Mouse (Mus musculus) cerebellum, postnatal 14 days (tissue): ENCODE data around the gene Tacr1.
"Not testable (repeated sequence)": the region's sequence is repeated elsewhere in the genome, so short reads cannot be mapped to it uniquely, and the experiment has no call there.

ENCODE experiments used
- DNase-seq, 2 experiments: peaks; one replicate each; pipeline ENCODE4 v3.0.0; 2021; ENCODE audit warnings: mixed read lengths in 2 of 2

The Tacr1 gene

GRCm38 (mm10) chr6:82401595-82402451 is at the start of gene Tacr1:
Gene Tacr1, plus strand, starts transcription at chr6:82402334.
- DNase-seq: peak; percentile 78 to 86

DNA sequence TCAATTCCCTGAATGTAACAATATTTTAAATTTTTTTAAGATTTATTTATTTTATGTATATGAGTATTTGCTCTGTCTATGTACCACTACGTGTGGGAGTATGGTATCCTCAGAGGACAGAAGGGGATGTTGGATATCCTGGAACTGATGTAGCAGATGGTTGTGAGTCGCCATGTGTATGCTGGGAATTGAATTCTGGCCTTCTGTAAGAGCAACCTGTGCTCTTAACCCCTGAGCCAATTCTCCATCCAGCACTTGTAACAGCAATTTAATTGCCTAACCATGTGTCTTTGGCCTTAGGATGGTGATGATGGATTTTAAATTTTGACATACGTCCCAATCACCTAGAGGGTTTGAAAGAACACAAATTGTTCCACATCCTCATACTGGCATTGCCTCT is 26.0 kb upstream of the Tacr1 start:
- DNase-seq: no peak

GRCm38 (mm10) chr6:82383556-82383955 is 18.6 kb upstream of the Tacr1 start:
- DNase-seq: no peak

DNA sequence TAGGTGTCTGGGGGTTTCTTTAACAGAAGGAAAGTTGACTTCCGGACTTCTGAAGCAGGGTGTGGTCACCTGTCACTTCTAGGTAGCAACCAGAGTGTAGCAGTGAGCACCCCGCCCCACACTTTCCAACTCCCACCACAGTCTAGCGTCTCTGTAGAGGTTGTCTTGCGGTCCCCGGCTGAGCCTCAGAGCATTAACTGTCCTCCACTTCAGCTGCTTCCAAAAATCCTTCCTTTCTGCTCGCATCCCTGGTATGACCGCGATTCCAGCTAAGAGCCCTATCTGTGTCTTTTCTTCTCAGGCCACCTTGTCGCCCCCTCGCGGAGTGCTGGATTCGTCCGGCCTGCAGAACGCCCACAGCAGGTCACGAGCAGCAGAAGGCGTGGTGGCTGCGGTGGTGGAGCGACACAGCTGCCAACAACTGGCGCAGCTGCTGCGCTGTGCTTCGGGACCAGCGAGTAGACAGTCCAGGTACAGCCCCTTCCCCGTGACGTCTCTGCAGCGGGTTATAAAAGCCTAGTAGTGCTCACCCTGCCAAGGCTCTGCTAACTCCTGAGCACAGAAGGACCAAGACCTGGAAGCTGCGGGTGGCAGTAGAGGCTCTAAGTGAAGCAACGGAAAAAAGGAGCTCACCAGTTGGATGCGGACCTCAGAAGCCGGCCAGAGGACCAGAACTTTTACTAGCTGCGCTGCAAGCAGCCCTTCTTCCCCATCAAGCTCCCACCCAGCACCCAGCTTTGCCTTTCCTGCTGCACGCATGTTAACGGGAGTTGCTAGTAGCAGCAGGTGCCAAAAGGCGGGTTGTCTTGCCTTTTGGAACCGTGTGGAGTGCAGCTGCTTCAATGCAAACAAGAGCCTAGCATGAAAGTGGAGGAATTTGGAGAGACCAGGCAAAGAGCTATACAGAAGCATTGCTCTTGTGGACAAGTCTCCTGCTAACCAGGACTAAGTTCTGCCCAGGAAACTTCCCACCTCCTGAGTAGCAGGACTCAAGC is 664 bp downstream of the Tacr1 start:
- peak; percentile 67 to 68 for DNase-seq

DNA sequence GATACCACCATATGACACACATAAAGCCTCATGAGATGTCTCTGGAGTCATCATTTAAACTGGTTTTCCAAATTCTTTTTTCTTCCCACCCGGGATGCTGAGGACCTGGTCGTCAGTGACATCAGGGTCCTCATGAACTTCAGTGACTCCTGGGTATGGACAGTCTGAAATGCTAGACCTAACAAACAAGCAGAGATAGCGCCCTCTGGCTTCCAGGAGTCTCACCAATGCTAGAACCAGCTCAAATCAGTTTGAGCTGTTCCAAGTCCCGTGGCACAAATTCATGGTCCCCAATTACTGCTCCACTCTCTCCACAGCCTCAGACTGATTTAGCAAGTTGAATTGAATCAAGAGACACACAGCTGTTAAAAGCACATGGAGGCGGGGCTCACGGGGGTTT is 16.2 kb downstream of the Tacr1 start:
- DNase-seq: peak in 1 of 2 experiments; percentile 18

DNA sequence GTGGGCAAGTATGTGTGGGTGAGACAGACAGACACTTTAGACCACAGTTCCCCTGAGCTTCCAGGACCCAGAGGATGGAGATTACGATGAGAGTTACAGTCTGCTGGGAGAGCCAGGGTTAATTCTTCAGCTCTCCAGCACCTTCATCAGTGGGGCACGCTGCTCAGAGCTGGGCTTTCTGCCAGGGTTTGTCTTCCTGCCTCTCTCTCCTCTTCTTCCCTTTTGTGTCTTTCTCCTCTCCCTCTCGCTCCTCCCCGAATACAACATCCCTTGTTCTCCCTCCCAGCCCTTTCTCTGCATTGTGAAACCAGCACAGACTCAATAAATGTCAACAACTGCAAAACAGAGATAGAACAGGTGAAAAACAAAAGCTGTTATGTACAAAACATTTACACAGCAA is 18.1 kb downstream of the Tacr1 start:
- DNase-seq: peak in 1 of 2 experiments; percentile 9

DNA sequence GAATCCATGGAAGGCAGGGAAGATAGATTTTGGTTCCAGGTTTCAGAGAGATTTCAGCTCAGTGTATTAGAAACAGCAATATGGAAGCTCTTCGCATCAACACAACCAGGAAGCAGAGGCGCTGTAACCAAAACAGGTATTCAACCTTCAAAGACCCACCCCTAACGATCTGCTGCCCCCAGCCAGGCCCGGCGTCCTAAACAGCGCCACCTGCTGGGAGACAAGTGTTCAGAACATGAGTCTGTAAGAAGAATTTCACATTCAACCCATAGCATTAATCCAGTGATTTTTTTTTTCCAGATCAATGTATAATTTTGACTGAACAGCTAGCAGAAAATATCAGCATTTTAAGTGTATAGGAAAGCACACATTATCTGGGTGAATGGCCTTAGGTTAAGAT is 26.8 kb downstream of the Tacr1 start:
- no peak for DNase-seq

DNA sequence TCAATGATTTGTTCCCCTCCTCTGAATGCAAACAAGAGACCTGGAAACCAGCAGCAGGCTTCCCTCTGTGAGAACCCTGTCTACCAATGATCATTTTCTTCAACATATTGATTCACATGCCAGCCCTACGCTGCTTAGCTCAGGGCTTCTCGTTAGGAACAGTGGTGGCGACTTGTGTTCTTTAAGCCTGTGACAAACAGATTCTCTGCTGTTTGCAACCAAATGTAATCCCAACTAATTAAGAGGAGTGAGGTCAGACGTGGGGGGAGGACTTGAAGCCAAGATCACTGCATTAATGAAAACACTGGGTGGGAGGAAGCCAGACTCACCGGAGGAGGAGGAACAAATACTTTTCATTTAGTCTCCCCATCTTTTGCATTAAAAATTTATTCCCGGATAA is 27.6 kb downstream of the Tacr1 start:
- no peak for DNase-seq

DNA sequence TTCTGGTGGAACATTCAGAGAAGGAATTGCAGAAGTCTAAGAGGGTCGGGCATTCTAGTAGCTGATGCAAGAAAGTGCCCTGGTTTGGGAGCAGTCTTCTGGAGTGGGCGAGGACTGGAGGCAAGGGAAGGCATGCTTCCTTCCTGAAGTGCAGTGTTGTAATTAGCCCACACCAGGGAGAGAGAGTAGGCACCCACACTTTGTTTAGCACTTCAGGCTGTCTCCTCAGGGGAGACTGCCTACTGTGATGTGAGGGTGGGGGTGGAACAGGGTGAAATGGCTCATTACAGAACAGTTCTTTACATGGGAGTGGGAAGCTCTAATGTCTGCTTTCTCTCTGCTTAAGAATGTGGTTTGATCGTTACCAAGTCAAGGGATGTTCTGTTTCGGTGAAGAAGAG is 35.0 kb downstream of the Tacr1 start:
- no peak for DNase-seq

DNA sequence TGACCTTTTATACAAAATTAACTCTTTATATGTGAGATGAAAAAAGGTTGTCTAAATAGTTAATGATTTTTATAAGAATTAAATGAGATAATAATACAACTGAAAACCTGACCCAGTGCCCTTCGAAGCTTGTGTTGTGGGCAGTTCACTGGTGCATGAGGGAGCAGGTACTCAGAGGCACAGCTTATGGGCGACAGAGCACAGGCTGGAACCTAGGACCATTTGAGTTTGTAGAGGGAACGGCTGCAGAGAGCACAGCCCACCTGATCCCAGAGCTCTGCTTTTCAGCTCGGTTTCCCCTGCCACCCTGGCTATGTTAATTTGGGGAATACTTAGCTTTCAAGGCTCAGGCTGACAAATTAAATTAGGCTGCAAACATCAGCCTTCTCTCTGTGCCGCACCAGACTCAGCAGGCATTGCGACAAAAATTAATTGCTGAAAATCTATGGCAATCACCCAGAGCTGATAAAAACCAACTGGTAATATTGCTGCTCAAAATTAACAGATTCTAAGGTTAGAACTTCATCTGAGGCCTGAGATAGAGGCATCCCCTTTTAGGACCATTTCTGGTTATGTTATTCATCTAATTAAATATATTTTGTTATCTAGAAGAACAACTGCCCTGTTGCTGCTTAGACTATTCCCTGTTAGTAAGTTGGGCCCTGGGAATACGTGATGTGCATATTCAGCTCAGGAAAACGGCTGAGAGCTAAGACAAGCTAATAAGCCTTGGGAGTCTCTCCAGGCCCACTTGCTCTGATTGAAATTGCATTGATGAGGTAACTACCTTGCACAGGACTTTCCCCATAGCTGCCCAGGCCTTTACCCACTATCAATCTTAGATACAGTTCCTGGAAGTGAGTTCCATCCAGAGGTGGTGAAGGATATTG is 50.3 kb downstream of the Tacr1 start:
- not testable (repeated sequence) for DNase-seq

DNA sequence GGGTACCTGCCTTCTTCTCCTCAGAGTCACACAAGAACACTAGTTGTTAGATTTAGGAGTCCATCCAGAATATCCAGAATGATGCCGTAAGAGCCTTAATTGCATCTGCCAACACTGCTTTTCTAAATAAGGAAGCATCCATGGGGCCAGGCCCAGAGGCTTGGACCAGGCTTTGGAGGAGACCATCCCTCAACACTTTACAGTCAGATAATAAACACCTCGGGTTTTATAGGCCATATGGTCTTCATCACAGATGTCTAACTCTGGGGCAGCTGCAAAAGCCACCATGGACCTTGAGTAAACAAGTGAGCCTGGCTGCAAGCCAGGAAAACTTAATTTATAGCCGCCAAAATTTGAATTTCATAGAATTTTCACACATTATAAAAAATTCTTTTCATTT is 53.1 kb downstream of the Tacr1 start:
- no peak for DNase-seq

- no peak for DNase-seq
Observed at GRCm38 (mm10) chr6:82457163-82457763, 55.1 kb downstream of the Tacr1 start.

DNA sequence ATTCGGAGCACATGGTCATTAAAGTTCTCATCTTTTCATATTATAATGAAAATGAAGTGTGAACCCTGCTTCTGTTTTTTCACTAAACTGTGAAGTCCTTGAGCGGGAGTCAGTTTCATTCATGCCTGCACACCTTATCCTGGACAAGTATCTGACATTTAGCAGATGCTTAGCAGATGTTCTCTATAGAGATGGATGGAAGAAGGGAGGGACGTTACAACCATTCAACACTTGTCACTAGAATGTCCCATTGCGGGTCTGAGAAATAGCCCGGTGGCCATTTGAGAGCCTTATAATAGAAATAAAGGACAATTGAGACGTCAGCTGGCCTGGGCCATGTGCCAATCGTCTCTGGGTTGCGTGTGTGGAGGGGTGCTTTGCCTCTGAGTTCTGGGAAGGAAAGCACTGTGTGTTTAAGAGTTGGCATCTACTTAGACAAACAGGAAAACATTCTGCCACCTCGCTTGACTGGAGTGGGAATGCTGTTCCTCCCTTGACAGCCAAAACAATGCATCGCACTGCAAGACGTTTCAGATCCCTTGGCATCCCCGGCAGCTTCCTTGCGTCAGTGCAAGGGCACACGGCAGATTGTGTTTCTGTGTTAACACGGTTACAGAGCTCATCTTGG is 56.7 kb downstream of the Tacr1 start:
- peak; percentile 28 to 48 for DNase-seq

DNA sequence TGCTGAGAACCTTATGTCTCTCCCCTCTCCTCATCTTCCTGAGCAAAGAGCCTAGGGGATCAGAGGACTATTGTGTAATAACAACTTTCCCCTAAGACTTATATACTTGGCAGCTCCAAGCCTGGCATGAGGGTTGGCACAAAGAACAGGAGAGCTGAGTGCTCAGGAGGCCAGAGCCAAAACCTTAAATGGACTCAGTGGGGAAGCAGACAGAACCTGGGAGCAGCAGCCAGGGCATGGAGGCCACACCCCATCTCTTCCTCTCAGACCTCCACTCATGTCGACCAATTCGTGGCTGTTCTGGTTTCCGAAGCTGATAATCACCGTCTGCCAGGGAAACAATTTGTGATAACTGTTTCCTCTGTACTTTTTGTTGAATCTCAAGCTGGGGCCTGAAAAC is 61.0 kb downstream of the Tacr1 start:
- DNase-seq: peak; percentile 33 to 53

GRCm38 (mm10) chr6:82474477-82474876 is 72.3 kb downstream of the Tacr1 start:
- DNase-seq: no peak

DNA sequence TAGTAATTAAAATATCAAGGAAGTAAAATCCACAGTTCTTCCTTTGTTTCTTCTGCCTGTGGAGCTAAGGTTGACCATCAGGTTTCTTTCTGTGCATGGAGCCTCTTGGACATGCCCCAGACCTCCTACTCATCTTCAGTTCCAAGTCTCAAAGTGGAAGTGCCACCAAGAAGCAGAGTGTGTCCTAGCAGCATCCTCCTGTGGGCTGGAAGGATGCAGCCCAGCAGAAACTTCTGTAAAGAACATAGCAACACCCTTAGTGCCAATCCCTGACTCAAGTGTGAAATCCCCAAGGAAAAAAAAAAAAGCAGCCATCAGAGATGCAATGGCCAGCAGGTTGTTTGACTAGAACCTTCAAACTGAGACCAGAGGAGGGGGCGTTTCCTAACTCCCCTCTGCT is 81.7 kb downstream of the Tacr1 start:
- DNase-seq: no peak

DNA sequence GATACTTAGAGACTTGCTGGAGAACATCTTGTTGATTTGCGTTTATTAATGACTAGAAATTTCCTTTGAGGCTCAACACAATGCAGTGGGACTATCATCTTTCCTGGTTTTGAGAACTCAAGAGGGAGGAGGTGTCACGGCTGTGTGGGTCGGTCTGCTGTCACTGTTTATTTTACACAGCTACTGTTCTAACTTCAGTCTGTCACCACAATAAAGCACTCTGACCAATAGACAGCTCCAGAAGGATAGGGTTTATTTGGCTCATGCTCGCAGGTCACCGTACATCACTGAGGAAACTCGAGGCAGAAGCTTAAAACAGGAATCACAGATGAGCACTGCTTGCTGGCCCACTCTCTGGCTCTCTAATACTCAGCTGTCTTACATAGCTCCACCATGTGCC is 92.3 kb downstream of the Tacr1 start:
- DNase-seq: no peak

DNA sequence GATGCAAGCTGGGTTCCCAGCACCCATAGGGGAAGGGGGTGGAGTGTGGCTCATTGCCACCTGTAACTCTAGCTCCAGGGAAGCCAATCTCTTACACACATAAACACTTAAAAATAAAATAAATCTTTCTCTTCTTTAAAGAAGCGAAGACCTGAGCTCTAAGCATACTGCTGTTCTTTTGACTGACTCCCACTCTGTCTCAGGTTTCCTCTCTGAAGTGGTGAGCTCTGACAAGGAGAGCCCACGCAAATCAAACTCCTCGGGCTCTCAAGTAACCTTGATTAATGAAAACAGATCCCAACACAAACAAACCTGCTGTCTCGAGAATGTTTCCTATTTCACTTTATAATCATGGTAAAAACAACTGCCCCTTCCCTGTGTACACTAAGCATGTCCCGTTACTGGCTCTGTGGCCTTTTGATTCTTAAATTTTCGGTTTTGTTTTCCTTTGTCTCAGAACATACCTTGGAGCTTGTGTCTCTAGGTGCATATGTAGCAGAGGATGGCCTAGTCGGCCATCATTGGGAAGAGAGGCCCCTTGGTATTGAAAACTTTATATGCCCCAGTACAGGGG is 108.8 kb downstream of the Tacr1 start:
- DNase-seq: no peak

GRCm38 (mm10) chr6:82519626-82520025 is 117.5 kb downstream of the Tacr1 start:
- DNase-seq: peak; percentile 9 to 11

GRCm38 (mm10) chr6:82522567-82522966 is 120.4 kb downstream of the Tacr1 start:
- DNase-seq: no peak
